Mouse (Mus musculus): ENCODE results near the gene St5.

Gene St5

GRCm38 (mm10) chr7:109712198-109712597 is 8.8 kb upstream of the St5 start:
- no peak for DNase-seq (ENCODE audit: low read depth, low spot score)
- Histone ChIP-seq H3K27me3 (ENCODE audit: control insufficient read depth, insufficient read depth, low read length, poor library complexity, severe bottlenecking) (no peaks in the 10 kb centered on the region), H3K36me3 (ENCODE audit: control insufficient read depth, insufficient read depth, low read length, poor library complexity, severe bottlenecking) (peaks cover 8% of the 10 kb centered on the region; the same call in 1 of the 2 replicates)

DNA sequence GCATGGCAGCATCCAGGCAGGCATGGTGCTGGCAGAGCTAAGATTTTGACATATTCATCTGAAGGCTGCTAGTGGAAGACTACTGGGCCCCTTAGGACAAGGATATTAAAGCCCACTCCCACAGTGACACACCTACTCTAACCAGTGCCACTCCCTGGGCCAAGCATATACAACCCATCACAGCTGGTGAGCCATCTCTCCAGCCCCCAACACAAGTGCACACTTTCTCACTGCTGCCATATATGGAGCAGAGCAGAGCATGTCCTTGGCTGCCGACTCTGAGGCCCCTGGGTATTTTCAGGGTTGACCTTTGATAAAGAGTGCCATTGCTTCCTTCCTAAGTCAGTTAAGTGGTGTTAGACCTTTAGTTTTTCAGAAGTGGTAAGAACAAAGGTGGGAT is 6.7 kb upstream of the St5 start:
- Histone ChIP-seq H3K36me3 (ENCODE audit: control insufficient read depth, insufficient read depth, low read length, poor library complexity, severe bottlenecking) (peaks cover 8% of the 10 kb centered on the region; the same call in 1 of the 2 replicates), H3K27me3 (ENCODE audit: control insufficient read depth, insufficient read depth, low read length, poor library complexity, severe bottlenecking) (no peaks in the 10 kb centered on the region)
- no peak for DNase-seq (ENCODE audit: low read depth, low spot score)

DNA sequence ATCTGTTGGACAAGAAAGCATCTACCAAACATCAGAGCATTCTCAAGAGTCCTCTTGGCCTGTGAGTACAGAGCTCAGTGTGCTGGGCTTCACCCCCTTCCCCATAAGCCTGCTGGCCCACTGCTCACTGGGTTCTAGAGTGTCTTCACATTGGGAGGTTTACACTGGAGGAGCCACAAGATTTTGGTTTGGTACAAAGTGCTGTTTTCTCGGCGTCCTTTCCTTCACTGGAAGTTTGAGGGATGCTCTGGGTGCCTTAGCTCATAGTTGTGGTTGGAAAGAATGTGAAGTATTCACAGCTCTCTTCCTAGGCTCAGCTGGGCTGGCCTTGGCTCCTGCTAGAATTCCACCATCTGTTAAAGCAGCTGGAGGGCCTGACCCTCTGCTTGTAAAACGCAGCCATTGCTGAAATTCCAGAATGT is 5.6 kb upstream of the St5 start:
- no peak for DNase-seq (ENCODE audit: low read depth, low spot score)

DNA sequence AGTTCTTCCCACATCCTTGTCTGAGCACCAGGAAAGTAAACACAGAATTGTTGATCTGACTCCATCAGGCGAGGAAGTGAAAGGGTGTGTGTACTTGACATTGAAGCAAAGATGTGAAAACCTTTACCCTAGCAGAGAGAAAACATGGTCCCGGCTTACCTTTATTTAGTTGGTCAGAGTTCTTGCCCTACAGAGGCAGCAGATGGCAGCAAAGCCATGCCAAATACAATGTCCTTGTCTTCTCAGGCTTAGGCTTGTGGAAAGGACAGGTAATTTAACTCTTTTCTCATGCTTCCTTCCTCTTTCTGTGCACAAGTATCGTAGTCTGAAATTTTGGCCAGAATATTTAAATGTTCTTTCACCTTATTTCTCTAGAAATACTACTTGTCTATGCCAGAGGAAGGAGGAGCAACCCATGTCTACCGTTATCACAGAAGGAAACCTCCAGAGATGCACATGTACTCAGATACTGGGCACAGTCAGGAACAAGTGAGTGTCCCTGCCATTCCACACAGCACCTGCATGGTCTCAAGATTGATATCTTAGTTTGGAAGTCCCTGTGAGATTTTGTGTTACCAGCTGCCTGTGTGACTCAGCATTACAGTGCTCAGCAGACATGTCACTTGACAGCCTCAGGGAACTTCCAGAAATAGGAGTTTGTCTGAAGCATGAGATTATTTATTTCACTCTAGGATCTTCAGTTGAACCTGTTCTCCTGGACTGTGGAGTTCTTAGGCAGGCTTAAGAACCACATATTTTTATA is 3.8 kb upstream of the St5 start:
- Histone ChIP-seq H3K27me3 (ENCODE audit: control insufficient read depth, insufficient read depth, low read length, poor library complexity, severe bottlenecking) (no peaks in the 10 kb centered on the region), H3K36me3 (ENCODE audit: control insufficient read depth, insufficient read depth, low read length, poor library complexity, severe bottlenecking) (peaks cover 6% of the 10 kb centered on the region; the same call in 1 of the 2 replicates)
- DNase-seq (ENCODE audit: low read depth, low spot score), result peak; percentile 73

More for the DNA sequence above, 5.6 kb upstream of the St5 start:
- peaks cover 8% of the 10 kb centered on the region; the same call in 1 of the 2 replicates for H3K36me3 ChIP-seq (ENCODE audit: control insufficient read depth, insufficient read depth, low read length, poor library complexity, severe bottlenecking)
- H3K27me3 ChIP-seq (ENCODE audit: control insufficient read depth, insufficient read depth, low read length, poor library complexity, severe bottlenecking), result no peaks in the 10 kb centered on the region

DNA sequence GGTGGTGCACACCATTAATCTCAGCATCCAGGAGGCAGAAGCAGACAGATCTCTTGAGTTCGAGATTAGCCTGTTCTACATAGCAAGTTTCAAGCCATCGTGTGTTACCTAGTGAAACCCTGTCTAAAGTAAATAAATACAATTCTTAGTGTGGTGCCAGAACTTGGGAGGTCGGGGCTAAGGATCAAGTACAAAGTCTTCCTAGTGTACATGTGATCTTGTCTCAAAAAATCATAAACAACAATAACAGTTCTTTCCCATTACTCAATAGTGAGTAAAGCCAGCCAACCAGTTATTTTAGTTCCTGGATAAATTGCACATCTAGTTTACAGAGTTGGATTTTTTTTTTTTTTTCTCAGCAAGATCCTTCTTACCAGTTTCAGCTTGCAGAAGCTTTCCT is 1.1 kb upstream of the St5 start:
- DNase-seq (ENCODE audit: low read depth, low spot score), result no peak
- Histone ChIP-seq H3K27me3 (ENCODE audit: control insufficient read depth, insufficient read depth, low read length, poor library complexity, severe bottlenecking) (no peaks in the 10 kb centered on the region), H3K36me3 (ENCODE audit: control insufficient read depth, insufficient read depth, low read length, poor library complexity, severe bottlenecking) (peaks cover 3% of the 10 kb centered on the region; the same call in 1 of the 2 replicates)

DNA sequence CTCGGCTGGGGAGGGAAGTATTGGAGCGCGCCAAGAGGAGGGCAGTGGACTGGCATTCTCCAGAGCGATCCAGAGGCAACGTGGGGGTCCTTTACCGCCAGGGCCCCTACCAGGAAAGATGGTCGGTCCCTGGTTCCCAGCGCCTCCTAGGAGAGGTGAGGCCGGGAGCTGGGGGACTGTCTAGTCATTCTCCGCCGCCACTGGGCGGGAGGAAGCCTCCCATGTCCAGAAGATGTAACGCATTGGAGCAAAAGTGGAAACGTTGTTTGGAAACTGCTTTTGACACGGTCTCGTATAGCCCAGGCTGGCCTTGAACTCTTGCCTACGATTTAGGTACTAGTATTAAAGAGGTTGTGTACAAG is 592 bp upstream of the St5 start:
- Histone ChIP-seq H3K36me3 (ENCODE audit: control insufficient read depth, insufficient read depth, low read length, poor library complexity, severe bottlenecking) (peaks cover 3% of the 10 kb centered on the region; the same call in 1 of the 2 replicates), H3K27me3 (ENCODE audit: control insufficient read depth, insufficient read depth, low read length, poor library complexity, severe bottlenecking) (no peaks in the 10 kb centered on the region)
- DNase-seq (ENCODE audit: low read depth, low spot score), result no peak

DNA sequence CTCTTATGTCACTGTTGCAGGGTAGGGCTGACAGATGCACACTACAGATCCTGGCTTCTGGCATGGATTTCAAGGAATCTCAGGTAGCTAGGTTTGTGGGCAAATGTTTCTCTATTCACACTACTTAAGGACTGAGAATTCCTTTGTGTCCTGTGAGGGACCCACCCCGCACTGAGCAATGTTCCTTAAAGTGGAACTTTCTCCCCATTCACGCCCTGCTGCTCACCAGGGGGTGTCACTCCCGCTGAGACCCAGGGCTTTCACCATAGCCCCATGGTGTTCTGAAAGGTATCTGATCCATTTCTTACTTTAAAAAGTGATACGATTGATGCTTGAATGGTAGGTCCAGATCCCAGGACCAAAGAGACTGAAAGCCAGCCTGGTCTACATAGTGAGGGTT is 684 bp downstream of the St5 start:
- no peaks in the 10 kb centered on the region; the same call in 1 of the 2 replicates for H3K36me3 ChIP-seq (ENCODE audit: control insufficient read depth, insufficient read depth, low read length, poor library complexity, severe bottlenecking)
- H3K27me3 ChIP-seq (ENCODE audit: control insufficient read depth, insufficient read depth, low read length, poor library complexity, severe bottlenecking), result no peaks in the 10 kb centered on the region
- DNase-seq (ENCODE audit: low read depth, low spot score), result no peak

DNA sequence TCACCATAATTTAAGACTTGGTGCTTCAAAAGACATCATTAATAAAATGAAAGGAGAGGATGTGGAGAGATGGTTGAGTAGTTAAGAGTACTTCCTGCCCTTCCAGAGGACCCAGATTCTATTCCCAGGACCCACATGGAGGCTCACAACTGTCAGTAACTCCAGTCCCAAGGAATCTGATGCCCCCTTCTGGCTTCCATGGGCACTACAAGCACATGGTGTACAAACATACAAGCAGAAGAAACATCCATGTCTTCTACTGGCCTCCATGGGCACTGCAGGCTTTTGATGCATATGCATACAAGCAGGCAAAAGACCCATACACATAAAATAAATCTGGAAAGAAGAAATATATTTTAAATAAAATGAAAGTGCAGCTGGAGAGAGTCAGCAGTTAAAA is 3.2 kb downstream of the St5 start:
- DNase-seq (ENCODE audit: low read depth, low spot score), result peak; percentile 15
- no peaks in the 10 kb centered on the region for H3K36me3 ChIP-seq (ENCODE audit: control insufficient read depth, insufficient read depth, low read length, poor library complexity, severe bottlenecking)
- no peaks in the 10 kb centered on the region for H3K27me3 ChIP-seq (ENCODE audit: control insufficient read depth, insufficient read depth, low read length, poor library complexity, severe bottlenecking)

DNA sequence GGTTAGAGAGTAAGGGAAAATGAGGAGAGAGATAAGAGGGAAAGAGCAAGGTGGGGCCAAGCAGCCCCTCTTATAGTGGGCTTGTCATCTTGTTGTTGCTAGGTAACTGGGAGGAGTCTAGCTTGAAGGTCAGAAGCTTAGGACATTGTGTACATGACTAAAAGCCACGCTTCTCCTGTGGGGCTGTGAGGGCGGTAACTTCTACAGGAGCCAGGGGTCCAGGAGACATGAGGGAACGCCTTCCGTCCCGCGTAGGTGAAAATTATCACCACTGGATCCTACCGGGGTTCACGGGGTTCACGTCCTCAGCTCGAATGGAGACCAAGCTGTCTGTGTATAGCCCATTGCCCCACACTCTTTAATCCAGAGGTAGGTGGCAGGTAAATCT is 8.1 kb downstream of the St5 start:
- Histone ChIP-seq H3K36me3 (ENCODE audit: control insufficient read depth, insufficient read depth, low read length, poor library complexity, severe bottlenecking) (no peaks in the 10 kb centered on the region), H3K27me3 (ENCODE audit: control insufficient read depth, insufficient read depth, low read length, poor library complexity, severe bottlenecking) (no peaks in the 10 kb centered on the region)
- DNase-seq (ENCODE audit: low read depth, low spot score), result no peak

- no peaks in the 10 kb centered on the region for H3K36me3 ChIP-seq (ENCODE audit: control insufficient read depth, insufficient read depth, low read length, poor library complexity, severe bottlenecking)
- no peaks in the 10 kb centered on the region for H3K27me3 ChIP-seq (ENCODE audit: control insufficient read depth, insufficient read depth, low read length, poor library complexity, severe bottlenecking)
- DNase-seq (ENCODE audit: low read depth, low spot score), result no peak
Observed at GRCm38 (mm10) chr7:109694576-109695338, 8.6 kb downstream of the St5 start.

GRCm38 (mm10) chr7:109690961-109691360 is 12.4 kb downstream of the St5 start:
- no peak for DNase-seq (ENCODE audit: low read depth, low spot score)
- H3K27me3 ChIP-seq (ENCODE audit: control insufficient read depth, insufficient read depth, low read length, poor library complexity, severe bottlenecking), result no peaks in the 10 kb centered on the region

DNA sequence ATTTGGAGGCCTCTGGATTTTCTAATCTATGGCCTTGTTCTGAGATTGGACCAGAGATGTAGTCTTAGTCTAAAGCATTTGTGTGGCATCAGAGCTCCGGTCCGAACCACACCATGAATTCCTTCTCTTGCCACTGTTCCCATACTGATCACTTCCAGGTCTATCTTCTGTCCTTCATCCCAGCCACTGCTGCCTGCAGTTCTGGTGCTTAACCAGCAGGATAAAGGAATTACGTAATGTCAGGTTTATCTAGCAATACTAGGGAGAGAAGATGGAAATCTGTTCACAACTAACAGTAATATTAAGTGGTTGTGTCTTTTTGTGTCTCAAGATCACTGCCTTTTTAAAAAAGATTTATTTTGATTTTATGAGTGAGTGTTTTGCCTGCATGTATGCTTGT is 13.3 kb downstream of the St5 start:
- Histone ChIP-seq H3K36me3 (ENCODE audit: control insufficient read depth, insufficient read depth, low read length, poor library complexity, severe bottlenecking) (no peaks in the 10 kb centered on the region), H3K27me3 (ENCODE audit: control insufficient read depth, insufficient read depth, low read length, poor library complexity, severe bottlenecking) (no peaks in the 10 kb centered on the region)
- no peak for DNase-seq (ENCODE audit: low read depth, low spot score)

More at GRCm38 (mm10) chr7:109690961-109691360, 12.4 kb downstream of the St5 start:
- no peaks in the 10 kb centered on the region for H3K36me3 ChIP-seq (ENCODE audit: control insufficient read depth, insufficient read depth, low read length, poor library complexity, severe bottlenecking)

- H3K27me3 ChIP-seq (ENCODE audit: control insufficient read depth, insufficient read depth, low read length, poor library complexity, severe bottlenecking), result no peaks in the 10 kb centered on the region
- no peak for DNase-seq (ENCODE audit: low read depth, low spot score)
- H3K36me3 ChIP-seq (ENCODE audit: control insufficient read depth, insufficient read depth, low read length, poor library complexity, severe bottlenecking), result no peaks in the 10 kb centered on the region
Observed at GRCm38 (mm10) chr7:109686585-109687128, 16.7 kb downstream of the St5 start.

DNA sequence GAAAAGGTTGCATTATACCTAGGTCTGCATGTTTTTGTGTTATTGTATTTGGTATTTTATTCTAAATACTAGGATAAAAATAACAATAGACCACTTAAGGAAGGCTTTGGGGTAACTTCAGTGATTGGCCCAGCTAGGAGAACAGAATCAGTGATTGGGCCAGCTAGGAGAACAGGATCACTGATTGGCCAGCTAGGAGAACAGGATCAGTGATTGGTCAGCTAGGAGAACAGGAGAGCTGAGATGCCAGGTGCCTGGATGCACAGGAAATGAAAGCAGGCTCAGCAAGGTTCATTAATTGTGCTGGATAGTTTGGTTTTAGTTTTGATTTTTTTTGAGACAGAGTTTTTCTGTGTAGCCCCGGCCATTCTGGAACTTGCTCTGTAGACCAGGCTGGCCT is 22.5 kb downstream of the St5 start:
- no peak for DNase-seq (ENCODE audit: low read depth, low spot score)
- H3K36me3 ChIP-seq (ENCODE audit: control insufficient read depth, insufficient read depth, low read length, poor library complexity, severe bottlenecking), result no peaks in the 10 kb centered on the region
- no peaks in the 10 kb centered on the region for H3K27me3 ChIP-seq (ENCODE audit: control insufficient read depth, insufficient read depth, low read length, poor library complexity, severe bottlenecking)

DNA sequence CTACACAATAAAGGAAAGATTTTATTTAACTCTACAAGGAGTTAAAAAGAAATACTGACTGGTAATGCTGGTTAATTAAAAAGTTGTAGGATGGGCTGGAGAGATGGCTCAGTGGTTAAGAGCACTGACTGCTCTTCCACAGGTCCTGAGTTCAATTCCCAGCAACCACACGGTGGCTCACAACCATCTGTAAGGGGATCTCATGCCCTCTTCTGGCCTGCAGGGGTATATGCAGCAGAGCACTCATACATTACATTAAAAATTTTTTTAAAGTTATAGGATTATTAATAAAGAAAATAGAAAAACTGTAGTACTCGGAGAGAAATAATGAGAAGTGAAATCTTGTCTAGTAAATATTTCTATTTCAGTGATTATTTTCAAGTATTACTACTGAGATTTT is 23.1 kb downstream of the St5 start:
- DNase-seq (ENCODE audit: low read depth, low spot score), result no peak
- H3K27me3 ChIP-seq (ENCODE audit: control insufficient read depth, insufficient read depth, low read length, poor library complexity, severe bottlenecking), result 0 out of 2 replicates have a peak, but pooled peaks cover 2% of the 10 kb centered on the region
- no peaks in the 10 kb centered on the region for H3K36me3 ChIP-seq (ENCODE audit: control insufficient read depth, insufficient read depth, low read length, poor library complexity, severe bottlenecking)
